Mouse (Mus musculus): ENCODE data around the gene Cmtr1.

DNA sequence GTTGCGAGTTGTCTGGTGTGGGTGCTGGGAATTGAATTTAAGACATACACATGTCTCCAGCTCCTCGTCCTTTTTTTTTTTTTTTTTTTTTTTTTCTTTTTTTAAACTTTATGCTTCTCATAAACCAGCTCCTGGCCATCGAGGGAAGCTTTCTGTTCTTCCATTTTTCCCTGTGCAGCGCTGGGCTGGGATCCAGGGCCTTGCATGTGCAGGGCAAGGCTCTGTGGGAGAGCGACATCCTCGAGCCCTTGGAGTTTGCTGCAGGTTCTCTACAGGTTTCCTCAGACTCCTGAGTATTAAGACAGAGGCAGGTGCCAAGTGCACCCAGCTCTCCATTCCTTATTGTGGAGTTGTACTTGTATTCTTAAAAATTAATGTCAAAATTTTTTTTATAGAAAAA, 1.8 kb downstream of the Cmtr1 start:
- TF ChIP-seq POLR2A (IDR thresholded peaks at IDR 0.05; ENCODE audit: low read depth, low read length) (no peak), CTCF (conservative IDR thresholded peaks at IDR 0.05; ENCODE audit: insufficient read depth, insufficient read length, low read depth, low read length) (no peak)

Data from kidney, adult 2 months (tissue).